Mouse (Mus musculus): ENCODE data around the gene Foxp1. TPM values are rescaled to one million over a fixed set of nuclear protein-coding genes. Genes with fewer than 3 reads are reported as not detected.
A peak's percentile ranks its signal among the peaks of the same experiment; 100 is the strongest.

Foxp1 gene
- total and polyA plus RNA-seq, 3 experiments: 57.4 to 88.1 (median 79.8) TPM

GRCm38 (mm10) chr6:99534211-99534745 is 11.8 kb upstream of the Foxp1 start:
- no peaks in the 10 kb centered on the region for H3K9me3 ChIP-seq (replicated peaks)
- TF ChIP-seq GATA2 (IDR thresholded peaks at IDR 0.05; ENCODE audit: borderline replicate concordance, low read depth, low read length) (no peak), POLR2AphosphoS5 (IDR thresholded peaks at IDR 0.05; ENCODE audit: insufficient replicate concordance, low read depth, low read length) (no peak), CTCF (IDR thresholded peaks at IDR 0.05; ENCODE audit: low read depth, low read length) (no peak), TAL1 (conservative IDR thresholded peaks at IDR 0.05; ENCODE audit: low read depth, low read length) (no peak)
- no peak overlapping the region for H3K4me3 ChIP-seq (ENCODE audit: low read depth, low read length)
- no peaks in the 10 kb centered on the region for H3K4me1 ChIP-seq (ENCODE audit: insufficient read depth, low read depth, low read length)
- DNase-seq (ENCODE audit: low spot score) (no peak), ATAC-seq (ENCODE audit: extremely low read depth, insufficient number of reproducible peaks, low FRiP score, poor library complexity, severe bottlenecking) (no peak)
- H3K27me3 ChIP-seq (ENCODE audit: insufficient read depth, low read length): peaks cover 6% of the 10 kb centered on the region
- H3K36me3 ChIP-seq (replicated peaks): no peaks in the 10 kb centered on the region

- Histone ChIP-seq H3K27me3 (ENCODE audit: insufficient read depth, low read length) (peaks cover 6% of the 10 kb centered on the region), H3K9me3 (replicated peaks) (peaks cover 2% of the 10 kb centered on the region), H3K4me1 (ENCODE audit: insufficient read depth, low read depth, low read length) (no peaks in the 10 kb centered on the region), H3K36me3 (replicated peaks) (no peaks in the 10 kb centered on the region), H3K4me3 (ENCODE audit: low read depth, low read length) (no peak overlapping the region)
- TF ChIP-seq TAL1 (conservative IDR thresholded peaks at IDR 0.05; ENCODE audit: low read depth, low read length): no peak
- no peak for TF ChIP-seq GATA2 (IDR thresholded peaks at IDR 0.05; ENCODE audit: borderline replicate concordance, low read depth, low read length)
- no peak for TF ChIP-seq GATA1 (IDR thresholded peaks at IDR 0.05; ENCODE audit: borderline replicate concordance, low read length)
- TF ChIP-seq POLR2AphosphoS5 (IDR thresholded peaks at IDR 0.05; ENCODE audit: insufficient replicate concordance, low read depth, low read length): no peak
- TF ChIP-seq CTCF (IDR thresholded peaks at IDR 0.05; ENCODE audit: low read depth, low read length): no peak
- DNase-seq (ENCODE audit: low spot score) (no peak), ATAC-seq (ENCODE audit: extremely low read depth, insufficient number of reproducible peaks, low FRiP score, poor library complexity, severe bottlenecking) (no peak)
Measured at GRCm38 (mm10) chr6:99532458-99532857, 9.9 kb upstream of the Foxp1 start.

- Histone ChIP-seq H3K36me3 (replicated peaks) (no peaks in the 10 kb centered on the region), H3K9me3 (replicated peaks) (peaks cover 7% of the 10 kb centered on the region), H3K4me3 (ENCODE audit: low read depth, low read length) (no peak overlapping the region), H3K4me1 (ENCODE audit: insufficient read depth, low read depth, low read length) (peaks cover 5% of the 10 kb centered on the region; the same call in 1 of the 2 replicates), H3K27me3 (ENCODE audit: insufficient read depth, low read length) (no peaks in the 10 kb centered on the region; the same call in 1 of the 2 replicates)
- DNase-seq (ENCODE audit: low spot score) (no peak), ATAC-seq (ENCODE audit: extremely low read depth, insufficient number of reproducible peaks, low FRiP score, poor library complexity, severe bottlenecking) (no peak)
- TF ChIP-seq TAL1 (conservative IDR thresholded peaks at IDR 0.05; ENCODE audit: low read depth, low read length) (no peak), GATA1 (IDR thresholded peaks at IDR 0.05; ENCODE audit: borderline replicate concordance, low read length) (no peak), GATA2 (IDR thresholded peaks at IDR 0.05; ENCODE audit: borderline replicate concordance, low read depth, low read length) (no peak), CTCF (IDR thresholded peaks at IDR 0.05; ENCODE audit: low read depth, low read length) (no peak), POLR2AphosphoS5 (IDR thresholded peaks at IDR 0.05; ENCODE audit: insufficient replicate concordance, low read depth, low read length) (no peak)
Measured at GRCm38 (mm10) chr6:99528972-99529371, 6.5 kb upstream of the Foxp1 start.

- no peak overlapping the region for H3K4me3 ChIP-seq (ENCODE audit: low read depth, low read length)
- DNase-seq (ENCODE audit: low spot score) (no peak), ATAC-seq (ENCODE audit: extremely low read depth, insufficient number of reproducible peaks, low FRiP score, poor library complexity, severe bottlenecking) (no peak)
- H3K27me3 ChIP-seq (ENCODE audit: insufficient read depth, low read length): no peaks in the 10 kb centered on the region; the same call in 1 of the 2 replicates
- H3K4me1 ChIP-seq (ENCODE audit: insufficient read depth, low read depth, low read length): peaks cover 5% of the 10 kb centered on the region; the same call in 1 of the 2 replicates
- TF ChIP-seq POLR2AphosphoS5 (IDR thresholded peaks at IDR 0.05; ENCODE audit: insufficient replicate concordance, low read depth, low read length): no peak
- no peak for TF ChIP-seq GATA2 (IDR thresholded peaks at IDR 0.05; ENCODE audit: borderline replicate concordance, low read depth, low read length)
- no peak for TF ChIP-seq TAL1 (conservative IDR thresholded peaks at IDR 0.05; ENCODE audit: low read depth, low read length)
- TF ChIP-seq CTCF (IDR thresholded peaks at IDR 0.05; ENCODE audit: low read depth, low read length): no peak
- no peak for TF ChIP-seq GATA1 (IDR thresholded peaks at IDR 0.05; ENCODE audit: borderline replicate concordance, low read length)
- H3K9me3 ChIP-seq (replicated peaks): peaks cover 7% of the 10 kb centered on the region
- H3K36me3 ChIP-seq (replicated peaks): no peaks in the 10 kb centered on the region
Measured at GRCm38 (mm10) chr6:99527457-99528105, 5.1 kb upstream of the Foxp1 start.

- H3K36me3 ChIP-seq (replicated peaks): peaks cover under 1% of the 10 kb centered on the region
Measured at GRCm38 (mm10) chr6:99525351-99525750, 2.8 kb upstream of the Foxp1 start.

GRCm38 (mm10) chr6:99523679-99524370 is 1.3 kb upstream of the Foxp1 start:
- ATAC-seq (ENCODE audit: extremely low read depth, insufficient number of reproducible peaks, low FRiP score, poor library complexity, severe bottlenecking) (no peak), DNase-seq (ENCODE audit: low spot score) (no peak)
- Histone ChIP-seq H3K27me3 (ENCODE audit: insufficient read depth, low read length) (no peaks in the 10 kb centered on the region), H3K4me1 (ENCODE audit: insufficient read depth, low read depth, low read length) (peaks cover 22% of the 10 kb centered on the region), H3K4me3 (ENCODE audit: low read depth, low read length) (peak overlapping the region; percentile 89), H3K9me3 (replicated peaks) (peaks cover 7% of the 10 kb centered on the region), H3K36me3 (replicated peaks) (peaks cover 5% of the 10 kb centered on the region)
- no peak for TF ChIP-seq CTCF (IDR thresholded peaks at IDR 0.05; ENCODE audit: low read depth, low read length)
- no peak for TF ChIP-seq GATA2 (IDR thresholded peaks at IDR 0.05; ENCODE audit: borderline replicate concordance, low read depth, low read length)
- TF ChIP-seq POLR2AphosphoS5 (IDR thresholded peaks at IDR 0.05; ENCODE audit: insufficient replicate concordance, low read depth, low read length): no peak
- TF ChIP-seq GATA1 (IDR thresholded peaks at IDR 0.05; ENCODE audit: borderline replicate concordance, low read length): no peak
- TF ChIP-seq TAL1 (conservative IDR thresholded peaks at IDR 0.05; ENCODE audit: low read depth, low read length): no peak

More at GRCm38 (mm10) chr6:99525351-99525750, 2.8 kb upstream of the Foxp1 start:
- Histone ChIP-seq H3K27me3 (ENCODE audit: insufficient read depth, low read length) (no peaks in the 10 kb centered on the region; the same call in 1 of the 2 replicates), H3K4me1 (ENCODE audit: insufficient read depth, low read depth, low read length) (peaks cover 20% of the 10 kb centered on the region), H3K9me3 (replicated peaks) (peaks cover 7% of the 10 kb centered on the region), H3K4me3 (ENCODE audit: low read depth, low read length) (no peak overlapping the region)
- no peak for ATAC-seq (ENCODE audit: extremely low read depth, insufficient number of reproducible peaks, low FRiP score, poor library complexity, severe bottlenecking)
- TF ChIP-seq GATA1 (IDR thresholded peaks at IDR 0.05; ENCODE audit: borderline replicate concordance, low read length): no peak
- no peak for TF ChIP-seq POLR2AphosphoS5 (IDR thresholded peaks at IDR 0.05; ENCODE audit: insufficient replicate concordance, low read depth, low read length)
- no peak for TF ChIP-seq TAL1 (conservative IDR thresholded peaks at IDR 0.05; ENCODE audit: low read depth, low read length)
- TF ChIP-seq CTCF (IDR thresholded peaks at IDR 0.05; ENCODE audit: low read depth, low read length): no peak
- no peak for TF ChIP-seq GATA2 (IDR thresholded peaks at IDR 0.05; ENCODE audit: borderline replicate concordance, low read depth, low read length)
- DNase-seq (ENCODE audit: low spot score): no peak

All from G1E (cell line).